Mouse (Mus musculus) embryonic fibroblast, embryonic 13.5 days (primary cell): ENCODE measurements around the gene Dgki.

Source experiments
- CTCF ChIP-seq: IDR thresholded peaks from 2 replicates; pipeline ENCODE4 v1.5.1; 2011; ENCODE audit warnings: mild to moderate bottlenecking, control low read depth, low read length, moderate library complexity, borderline replicate concordance; ENCODE audit not compliant: insufficient read depth
- POLR2A ChIP-seq: IDR thresholded peaks from 2 replicates; pipeline ENCODE4 v1.6.1; 2011; ENCODE audit warnings: low read depth, mild to moderate bottlenecking, control low read depth, low read length, moderate library complexity

GRCm38 (mm10) chr6:36896656-36897055 is 403.3 kb downstream of the Dgki start:
- TF ChIP-seq CTCF (no peak), POLR2A (no peak)
